Mouse (Mus musculus) liver, adult (tissue): Measurements from ENCODE around the gene Nhlrc2.
A peak's percentile ranks its signal among the peaks of the same experiment; 100 is the strongest.

ENCODE experiments used
- GATA4 ChIP-seq: IDR thresholded peaks from 2 replicates; pipeline ENCODE4 v1.6.1; 2014; ENCODE audit warnings: mild to moderate bottlenecking, low read length; ENCODE audit not compliant: insufficient replicate concordance

The Nhlrc2 gene

DNA sequence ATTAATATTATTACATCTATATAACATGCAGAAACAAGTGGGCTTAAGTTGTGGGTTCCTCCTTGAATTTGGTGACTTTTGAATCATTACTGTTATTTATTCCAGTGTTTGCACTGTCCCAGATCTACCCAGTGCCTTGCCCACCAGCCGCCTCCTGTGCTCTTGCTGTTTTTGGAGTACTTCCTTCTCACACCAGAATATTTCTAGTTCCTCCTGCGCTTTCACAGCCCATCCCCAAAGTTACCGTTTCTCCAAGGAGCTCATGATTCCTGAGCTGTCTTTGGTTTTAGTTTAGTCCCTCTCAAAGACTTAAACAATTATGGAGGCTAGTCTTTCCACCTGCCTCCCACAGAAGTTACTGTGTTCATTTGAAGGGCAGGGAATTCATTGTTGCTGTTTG is 15.4 kb downstream of the Nhlrc2 start:
- no peak for TF ChIP-seq GATA4

DNA sequence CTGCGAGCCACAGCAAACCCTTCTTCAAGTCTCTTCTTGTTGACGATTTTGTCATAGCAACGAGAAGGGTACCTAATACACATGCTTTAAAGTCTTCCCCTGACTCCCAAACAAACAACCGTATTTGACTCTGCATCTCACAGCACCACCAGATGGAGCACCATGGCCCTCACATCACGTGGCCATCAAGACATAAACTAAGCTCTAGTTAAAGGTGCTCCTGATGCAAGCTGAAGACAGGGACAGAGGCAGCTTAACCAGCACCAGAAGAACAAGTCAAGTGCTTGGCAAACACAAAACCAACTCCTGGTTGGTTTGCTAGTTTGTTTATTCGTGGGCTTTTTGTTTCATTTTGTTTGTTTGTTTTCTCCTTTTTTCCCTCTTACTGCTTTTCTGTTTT is 17.3 kb downstream of the Nhlrc2 start:
- no peak for TF ChIP-seq GATA4

DNA sequence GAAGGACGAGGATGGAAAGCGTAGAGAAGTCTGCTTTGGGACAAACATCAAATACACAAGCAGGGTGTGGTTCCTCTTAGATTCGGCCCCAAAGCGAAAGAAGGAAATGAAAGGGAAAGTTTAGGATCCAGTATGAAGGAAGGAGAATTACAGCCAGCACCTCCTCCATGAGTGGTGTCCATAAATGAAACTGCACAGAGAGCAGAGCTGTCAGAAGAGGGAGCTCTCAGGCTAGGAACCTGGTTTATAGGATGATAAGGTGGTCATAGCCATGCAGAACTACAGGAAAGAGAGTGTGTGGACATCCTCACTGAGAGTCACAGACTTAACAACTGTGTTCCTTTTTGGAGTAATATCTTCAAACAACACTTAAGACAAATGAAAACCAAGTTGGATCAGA is 18.0 kb downstream of the Nhlrc2 start:
- peak; percentile 34; the same call in 1 of the 2 replicates for TF ChIP-seq GATA4

DNA sequence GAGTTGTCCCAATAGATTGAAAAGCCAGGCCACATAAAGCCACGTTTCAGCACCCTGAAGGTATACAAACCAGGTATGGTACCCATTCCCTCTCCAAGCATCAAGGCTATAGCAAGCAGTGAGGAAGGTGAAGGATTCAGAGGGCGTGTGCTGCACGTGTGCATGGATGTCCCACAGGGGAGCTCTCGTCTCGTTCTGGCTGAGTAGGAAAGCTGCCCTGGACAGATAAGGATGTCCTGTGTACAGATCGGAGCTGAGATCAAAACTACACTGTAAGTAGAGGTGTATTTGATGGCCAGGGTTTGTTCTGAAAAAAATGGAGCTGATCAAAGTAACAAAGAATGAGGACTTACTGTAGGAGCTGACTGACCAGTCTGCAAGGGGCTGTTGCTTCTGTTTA is 18.9 kb downstream of the Nhlrc2 start:
- TF ChIP-seq GATA4: no peak

DNA sequence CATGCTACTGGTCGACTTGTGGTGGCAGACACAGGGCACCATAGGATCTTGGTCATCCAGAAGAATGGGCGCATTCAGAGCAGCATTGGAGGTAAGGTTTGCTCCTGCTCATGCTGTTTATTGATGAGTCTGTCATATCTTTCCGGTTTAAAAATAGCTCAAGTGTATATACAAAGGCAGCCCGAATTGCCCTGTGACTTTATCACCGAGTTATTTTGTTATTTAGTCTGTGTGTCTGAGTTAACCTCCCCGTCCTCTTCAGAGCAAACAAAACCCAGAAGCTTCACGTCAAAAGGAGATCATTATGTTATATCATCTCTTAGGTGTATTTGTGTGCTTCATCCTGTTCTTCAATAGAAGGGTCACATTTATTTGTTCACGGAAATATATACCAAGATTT is 22.7 kb downstream of the Nhlrc2 start:
- TF ChIP-seq GATA4: no peak

DNA sequence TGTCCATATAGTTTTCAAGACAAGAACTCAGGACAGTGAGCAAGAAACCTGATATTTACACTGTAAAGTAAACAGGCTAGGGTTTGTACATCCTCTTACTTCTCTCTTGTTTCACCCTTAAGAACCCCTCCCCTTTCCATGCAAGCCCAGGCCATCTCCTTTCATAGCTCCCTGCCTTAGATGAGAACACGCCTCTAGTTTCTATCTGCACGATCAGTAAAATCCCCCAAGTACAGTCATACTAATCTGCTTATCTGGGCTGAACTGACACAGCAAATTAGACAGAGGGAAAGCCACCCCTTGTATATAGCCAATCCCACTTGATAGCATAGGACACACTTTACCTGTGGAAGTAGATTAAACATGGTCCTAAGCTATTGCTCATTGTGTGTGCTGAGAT is 23.2 kb downstream of the Nhlrc2 start:
- TF ChIP-seq GATA4: no peak

DNA sequence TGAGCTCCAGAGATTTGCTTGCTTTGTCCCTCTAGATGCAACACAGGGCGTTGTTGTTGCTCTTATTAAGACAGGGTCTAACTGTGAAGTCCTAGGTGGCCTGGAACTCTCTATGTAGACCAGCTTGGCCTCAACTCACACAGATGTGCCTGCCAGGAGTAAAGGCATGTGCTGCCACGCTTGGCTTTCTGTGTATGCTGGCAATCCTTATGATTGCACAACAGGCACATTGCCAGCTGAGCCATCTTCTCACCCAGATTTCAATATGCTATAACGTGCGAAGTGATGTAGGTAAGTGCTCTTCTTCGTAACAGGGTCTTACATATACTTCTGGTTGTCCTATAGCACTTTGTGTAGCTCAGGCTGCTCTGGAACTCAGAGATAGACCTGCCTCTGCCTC is 23.9 kb downstream of the Nhlrc2 start:
- TF ChIP-seq GATA4: no peak

DNA sequence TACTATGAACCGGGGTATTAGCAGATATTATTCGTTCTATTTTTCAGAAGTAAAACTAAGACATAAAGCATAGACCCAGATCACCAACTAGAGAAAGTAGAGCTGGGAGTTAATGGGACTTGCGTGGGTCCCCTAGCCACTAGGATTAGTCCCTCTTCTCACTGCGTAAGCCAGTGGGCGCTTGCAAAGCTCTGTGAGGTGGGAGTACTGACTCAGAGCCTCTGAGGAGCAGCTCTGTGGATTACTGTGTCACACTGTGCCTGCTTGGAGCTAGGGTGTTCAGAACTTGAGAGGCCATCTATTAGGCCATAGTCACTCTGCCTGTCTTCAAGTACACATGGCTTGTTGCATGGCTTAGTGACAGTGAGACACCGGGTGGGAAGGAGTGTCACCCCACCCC is 25.1 kb downstream of the Nhlrc2 start:
- TF ChIP-seq GATA4: no peak

DNA sequence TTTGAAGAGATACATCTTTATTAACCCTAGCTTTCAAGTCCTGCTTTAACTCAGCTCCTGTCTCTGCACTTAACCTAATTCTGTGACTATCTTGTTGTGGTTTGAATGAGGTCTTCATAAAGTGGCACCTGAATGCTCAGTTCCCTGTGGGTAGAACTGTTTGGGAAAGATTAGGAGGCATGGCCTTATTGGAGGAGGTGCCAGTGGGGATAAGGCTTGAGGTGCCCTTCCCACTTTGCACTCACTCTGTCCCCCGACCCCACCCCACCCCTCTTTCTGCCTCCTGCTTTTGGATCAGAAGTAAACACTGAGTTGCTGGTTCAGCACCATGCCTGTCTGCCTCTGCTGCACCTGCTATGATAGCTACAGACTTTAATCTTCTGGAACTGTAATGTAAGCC is 29.7 kb downstream of the Nhlrc2 start:
- no peak for TF ChIP-seq GATA4

DNA sequence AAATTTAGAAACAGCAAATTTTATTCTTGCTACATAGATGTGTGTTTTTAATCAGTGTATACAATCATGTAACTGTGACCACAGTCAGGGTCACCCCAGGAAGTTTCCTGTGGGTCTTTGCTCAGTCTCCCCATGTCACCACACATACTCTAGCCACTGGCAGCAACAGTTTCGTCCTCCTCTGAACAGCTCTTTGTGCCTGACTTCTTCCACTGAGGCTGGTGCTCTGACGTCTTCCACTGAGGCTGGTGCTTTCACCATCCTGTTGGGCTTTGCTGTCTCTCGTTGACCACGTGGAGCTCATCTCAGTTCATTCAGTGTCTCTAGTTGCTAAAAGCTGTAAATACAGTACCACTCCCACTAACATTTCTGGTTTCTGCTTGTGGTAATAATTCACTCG is 33.9 kb downstream of the Nhlrc2 start:
- no peak for TF ChIP-seq GATA4

DNA sequence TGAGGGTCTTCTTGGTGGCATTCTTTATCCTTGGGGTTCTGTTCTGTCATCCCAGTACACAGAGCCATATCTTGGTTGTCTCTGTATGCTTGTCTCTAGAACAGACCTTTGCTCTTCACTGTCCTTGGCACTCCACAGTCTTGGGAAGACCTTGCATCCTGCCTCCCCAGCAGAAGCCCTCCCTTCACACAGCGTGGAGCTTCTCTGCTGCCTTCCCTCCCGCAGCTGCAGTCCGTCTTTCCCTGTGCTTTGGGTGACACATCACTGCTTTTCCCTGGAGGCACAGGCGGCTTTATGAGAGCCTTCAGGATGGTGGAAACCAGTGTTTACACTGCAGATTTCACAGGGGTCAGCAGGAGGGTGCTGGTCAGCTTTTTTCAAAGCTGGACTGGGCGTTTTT is 35.7 kb downstream of the Nhlrc2 start:
- TF ChIP-seq GATA4: no peak

DNA sequence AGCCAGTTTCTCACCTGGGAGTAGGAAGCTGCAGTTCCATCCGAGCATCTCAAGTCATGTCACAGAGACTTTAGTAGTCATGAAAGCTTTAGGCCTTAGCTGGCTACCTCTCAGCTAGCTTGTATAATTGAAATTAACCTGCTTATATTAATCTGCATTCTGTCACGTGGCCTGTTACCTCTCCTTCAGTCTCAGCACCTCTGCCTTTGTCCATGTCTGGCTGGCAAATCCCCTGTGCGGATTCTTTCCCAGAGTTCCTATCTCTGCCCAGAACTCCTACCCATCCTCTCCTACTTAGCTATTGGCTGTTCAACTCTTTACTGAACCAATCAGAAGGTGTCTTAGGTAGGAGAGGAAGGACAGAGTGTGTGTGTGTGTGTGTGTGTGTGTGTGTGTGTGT is 36.2 kb downstream of the Nhlrc2 start:
- TF ChIP-seq GATA4: no peak

DNA sequence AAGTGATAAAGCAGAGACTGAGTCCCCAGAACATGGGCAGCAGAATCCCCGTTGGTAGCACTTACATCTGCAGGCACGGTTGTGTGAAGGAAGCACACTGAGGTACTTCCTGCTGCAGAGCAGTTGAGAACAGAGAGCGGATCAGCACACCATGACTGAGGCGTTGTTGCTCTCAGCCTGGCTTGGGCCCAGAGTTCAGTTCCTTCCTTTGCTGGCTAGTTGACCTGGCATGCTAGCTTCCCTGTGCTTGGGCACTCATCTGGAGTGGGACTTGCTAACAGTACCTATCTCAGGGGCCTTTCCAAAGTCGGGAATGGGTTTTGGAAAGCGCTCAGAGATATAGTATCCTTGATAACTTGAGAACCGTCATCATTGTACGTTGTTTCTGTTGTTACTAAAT is 38.3 kb downstream of the Nhlrc2 start:
- TF ChIP-seq GATA4: no peak

DNA sequence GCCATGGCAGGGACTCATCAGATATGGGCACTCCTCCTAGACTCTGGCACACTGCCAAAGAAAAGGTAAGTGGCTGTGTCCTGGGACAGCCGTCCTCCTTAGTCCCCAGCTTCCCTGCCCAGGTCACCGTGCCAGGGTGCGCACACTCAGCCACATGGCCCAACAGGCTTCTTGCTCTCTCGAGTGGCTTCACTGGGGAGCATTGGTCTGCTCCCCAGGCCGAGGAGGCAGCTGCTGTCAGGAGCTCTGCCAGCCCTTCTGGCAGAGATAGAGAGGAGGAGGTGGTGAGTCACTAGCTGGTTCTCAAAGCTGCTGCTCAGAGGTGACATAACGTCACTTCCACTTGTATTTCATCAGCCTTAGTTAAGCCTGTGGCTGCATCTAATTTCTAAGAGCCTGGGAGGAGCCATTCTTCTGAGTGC is 40.2 kb downstream of the Nhlrc2 start:
- TF ChIP-seq GATA4: no peak

DNA sequence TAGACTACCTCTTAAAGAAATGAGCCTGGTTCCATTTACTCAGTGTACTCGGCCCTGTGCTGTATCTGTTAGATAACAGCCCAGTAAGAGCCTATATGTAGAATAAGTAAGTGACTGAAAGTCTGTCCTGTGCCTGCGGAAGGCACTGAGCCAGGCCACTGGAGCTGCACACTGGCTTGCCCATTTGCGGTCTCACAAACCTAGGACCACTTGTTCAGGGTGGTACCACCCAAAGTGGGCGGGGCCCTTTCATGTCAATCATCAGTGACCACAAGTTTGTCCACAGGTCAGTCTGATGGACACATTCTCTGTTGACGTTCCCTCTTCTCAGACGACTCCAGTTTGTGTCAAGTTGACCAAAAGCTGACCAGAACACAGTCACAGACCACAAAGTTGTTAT is 40.9 kb downstream of the Nhlrc2 start:
- no peak for TF ChIP-seq GATA4

DNA sequence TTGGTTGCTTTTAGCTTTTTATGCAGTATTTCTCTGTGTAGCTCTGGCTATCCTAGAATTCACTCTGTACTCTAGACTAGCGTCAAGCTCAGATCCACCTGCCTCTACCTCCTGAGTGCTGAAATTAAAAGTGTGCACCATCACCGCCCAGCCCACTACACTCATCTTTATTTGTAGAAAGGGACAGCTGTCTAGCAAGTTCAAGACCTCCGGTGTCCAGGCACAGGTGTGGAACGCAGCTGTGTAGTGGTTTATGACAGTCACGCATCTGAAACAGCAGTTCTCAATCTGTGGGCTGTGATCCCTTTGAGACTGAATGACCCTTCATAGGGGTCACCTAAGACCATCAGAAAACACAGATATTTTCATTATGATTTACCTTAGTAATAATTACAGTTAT is 41.4 kb downstream of the Nhlrc2 start:
- no peak for TF ChIP-seq GATA4

DNA sequence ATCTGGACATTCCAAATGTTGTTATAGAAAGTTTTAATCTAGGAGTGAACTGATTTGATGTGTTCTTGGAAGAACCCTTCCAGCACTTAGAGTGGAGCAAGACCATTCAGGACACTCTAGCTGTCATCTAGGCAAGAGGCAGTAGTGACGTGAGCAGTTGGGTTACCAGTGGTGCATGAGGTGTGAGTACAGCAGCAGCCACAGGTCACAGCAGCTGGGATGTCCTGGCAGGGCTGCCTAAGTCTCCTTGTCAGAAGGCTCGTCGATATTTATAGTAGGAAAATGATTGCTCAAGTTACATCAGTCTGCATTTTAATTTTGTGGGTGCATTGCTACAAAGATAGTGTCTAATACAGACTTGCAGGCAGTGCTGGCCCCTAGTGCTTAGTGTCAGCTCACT is 42.2 kb downstream of the Nhlrc2 start:
- no peak for TF ChIP-seq GATA4

DNA sequence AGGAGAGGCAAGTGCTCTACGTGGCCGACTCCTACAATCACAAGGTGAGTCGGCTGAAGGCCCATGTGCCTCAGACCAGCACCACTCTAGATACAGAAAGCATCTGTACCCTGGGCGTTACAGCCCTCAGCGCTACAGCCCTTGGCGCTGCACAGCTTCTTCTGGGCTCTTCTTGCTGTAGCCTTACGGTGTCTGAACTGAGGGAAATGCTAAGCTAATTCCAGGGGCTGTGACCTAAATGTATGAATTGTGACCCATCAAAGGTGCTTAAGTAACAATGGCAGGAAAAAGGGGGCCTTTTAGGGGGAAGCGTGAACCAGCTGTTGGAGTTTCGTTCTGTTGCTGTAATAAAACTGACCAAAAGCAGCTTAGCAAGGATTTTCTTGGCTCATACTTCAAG is 44.4 kb downstream of the Nhlrc2 start:
- no peak for TF ChIP-seq GATA4
